Mouse (Mus musculus): ENCODE measurements around the gene Clic4. TPM values are rescaled to one million over a fixed set of nuclear protein-coding genes. Genes with fewer than 3 reads are reported as not detected.

The Clic4 gene
- total RNA-seq, 4 experiments from 2014 or later, result 40.1 to 47.4 (median 42.7) TPM

- no peak for DNase-seq (ENCODE audit: low spot score in 2 of 2)
These were observed 37.1 kb downstream of the Clic4 start for GRCm38 (mm10) chr4:135235546-135235945.

- DNase-seq (ENCODE audit: low spot score in 2 of 2), result no peak
These were observed 40.1 kb downstream of the Clic4 start for GRCm38 (mm10) chr4:135232563-135232962.

GRCm38 (mm10) chr4:135231543-135231942 is 41.1 kb downstream of the Clic4 start:
- no peak for DNase-seq (ENCODE audit: low spot score in 2 of 2)

- no peak for DNase-seq (ENCODE audit: low spot score in 2 of 2)
These were observed 41.5 kb downstream of the Clic4 start for GRCm38 (mm10) chr4:135231136-135231535.

- no peak for DNase-seq (ENCODE audit: low spot score in 2 of 2)
These were observed 42.0 kb downstream of the Clic4 start for GRCm38 (mm10) chr4:135230661-135231060.

- no peak for DNase-seq (ENCODE audit: low spot score in 2 of 2)
These were observed 42.7 kb downstream of the Clic4 start for GRCm38 (mm10) chr4:135229871-135230270.

- no peak for DNase-seq (ENCODE audit: low spot score in 2 of 2)
These were observed 44.5 kb downstream of the Clic4 start for GRCm38 (mm10) chr4:135228136-135228535.

- no peak for DNase-seq (ENCODE audit: low spot score in 2 of 2)
These were observed 46.5 kb downstream of the Clic4 start for GRCm38 (mm10) chr4:135226008-135226667.

- DNase-seq (ENCODE audit: low spot score in 2 of 2), result no peak
These were observed 48.8 kb downstream of the Clic4 start for GRCm38 (mm10) chr4:135223808-135224207.

- peak in 1 of 2 experiments; percentile 37 for DNase-seq (ENCODE audit: low spot score in 2 of 2)
These were observed 50.8 kb downstream of the Clic4 start for GRCm38 (mm10) chr4:135221632-135222407.

- no peak for DNase-seq (ENCODE audit: low spot score in 2 of 2)
These were observed 52.0 kb downstream of the Clic4 start for GRCm38 (mm10) chr4:135220641-135221040.

- peak in 1 of 2 experiments; percentile 72 for DNase-seq (ENCODE audit: low spot score in 2 of 2)
These were observed 53.0 kb downstream of the Clic4 start for GRCm38 (mm10) chr4:135219652-135220051.

- DNase-seq (ENCODE audit: low spot score in 2 of 2), result no peak
These were observed 62.8 kb downstream of the Clic4 start for GRCm38 (mm10) chr4:135209846-135210245.

- DNase-seq (ENCODE audit: low spot score in 2 of 2), result peak; percentile 33 to 61
These were observed 66.7 kb downstream of the Clic4 start for GRCm38 (mm10) chr4:135205711-135206600.

GRCm38 (mm10) chr4:135205254-135205653 is 67.4 kb downstream of the Clic4 start:
- no peak for DNase-seq (ENCODE audit: low spot score in 2 of 2)

- no peak for DNase-seq (ENCODE audit: low spot score in 2 of 2)
These were observed 67.9 kb downstream of the Clic4 start for GRCm38 (mm10) chr4:135204666-135205065.

- no peak for DNase-seq (ENCODE audit: low spot score in 2 of 2)
These were observed 68.6 kb downstream of the Clic4 start for GRCm38 (mm10) chr4:135203806-135204560.

GRCm38 (mm10) chr4:135203279-135203678 is 69.3 kb downstream of the Clic4 start:
- no peak for DNase-seq (ENCODE audit: low spot score in 2 of 2)

- no peak for DNase-seq (ENCODE audit: low spot score in 2 of 2)
These were observed 70.8 kb downstream of the Clic4 start for GRCm38 (mm10) chr4:135201771-135202170.

- DNase-seq (ENCODE audit: low spot score in 2 of 2), result no peak
These were observed 74.8 kb downstream of the Clic4 start for GRCm38 (mm10) chr4:135197857-135198256.

- DNase-seq (ENCODE audit: low spot score in 2 of 2), result no peak
These were observed 79.8 kb downstream of the Clic4 start for GRCm38 (mm10) chr4:135192841-135193240.
